Mouse (Mus musculus): Measurements from ENCODE around the gene Sh3bp5. TPM values are rescaled to one million over a fixed set of nuclear protein-coding genes. Genes with fewer than 3 reads are reported as not detected.

Gene Sh3bp5
- polyA plus RNA-seq, 2 experiments: 22.2 to 49.1 TPM

- no peak overlapping the region for H3K4me3 ChIP-seq (replicated peaks; ENCODE audit: low read length)
- ATAC-seq (ENCODE audit: low FRiP score, low read depth) (no peak), DNase-seq (ENCODE audit: low spot score) (no peak)
- WGBS: 88% methylated on average over 3 of the region's 3 CpGs
- H3K4me1 ChIP-seq (ENCODE audit: control insufficient read depth, insufficient read depth, low read length): no peaks in the 10 kb centered on the region
- H3K4me2 ChIP-seq (replicated peaks; ENCODE audit: low read depth, low read length, severe bottlenecking): no peak overlapping the region
- no peaks in the 10 kb centered on the region for H3K9me3 ChIP-seq (ENCODE audit: control insufficient read depth, low read length)
- H3K27ac ChIP-seq (replicated peaks; ENCODE audit: low read depth, low read length): no peak overlapping the region
- TF ChIP-seq POLR2A (IDR thresholded peaks at IDR 0.05; ENCODE audit: borderline replicate concordance, extremely low read depth, insufficient read depth, insufficient read length): no peak
- H3K36me3 ChIP-seq (ENCODE audit: control insufficient read depth, insufficient read depth, low read length): no peaks in the 10 kb centered on the region
- no peak overlapping the region for H3K9ac ChIP-seq (ENCODE audit: low read depth, low read length, severe bottlenecking)
- H3K27me3 ChIP-seq (ENCODE audit: control insufficient read depth, insufficient read depth, low read length): no peaks in the 10 kb centered on the region
These were observed 118.1 kb downstream of the Sh3bp5 start for GRCm38 (mm10) chr14:31317754-31318153.

- no peak overlapping the region for H3K4me3 ChIP-seq (replicated peaks; ENCODE audit: low read length)
- no peak overlapping the region for H3K27ac ChIP-seq (replicated peaks; ENCODE audit: low read depth, low read length)
- no peak for TF ChIP-seq POLR2A (IDR thresholded peaks at IDR 0.05; ENCODE audit: borderline replicate concordance, extremely low read depth, insufficient read depth, insufficient read length)
- no peaks in the 10 kb centered on the region for H3K36me3 ChIP-seq (ENCODE audit: control insufficient read depth, insufficient read depth, low read length)
- H3K4me2 ChIP-seq (replicated peaks; ENCODE audit: low read depth, low read length, severe bottlenecking): no peak overlapping the region
- H3K9me3 ChIP-seq (ENCODE audit: control insufficient read depth, low read length): no peaks in the 10 kb centered on the region
- no peaks in the 10 kb centered on the region for H3K27me3 ChIP-seq (ENCODE audit: control insufficient read depth, insufficient read depth, low read length)
- no peak overlapping the region for H3K9ac ChIP-seq (ENCODE audit: low read depth, low read length, severe bottlenecking)
- H3K4me1 ChIP-seq (ENCODE audit: control insufficient read depth, insufficient read depth, low read length): no peaks in the 10 kb centered on the region
- WGBS: 70% methylated on average over 12 of the region's 12 CpGs
- DNase-seq (ENCODE audit: low spot score) (no peak), ATAC-seq (ENCODE audit: low FRiP score, low read depth) (no peak)
These were observed 119.3 kb downstream of the Sh3bp5 start for GRCm38 (mm10) chr14:31316613-31317012.

- no peak overlapping the region for H3K4me2 ChIP-seq (replicated peaks; ENCODE audit: low read depth, low read length, severe bottlenecking)
- no peaks in the 10 kb centered on the region for H3K9me3 ChIP-seq (ENCODE audit: control insufficient read depth, low read length)
- WGBS: 57% methylated on average over 3 of the region's 3 CpGs
- H3K36me3 ChIP-seq (ENCODE audit: control insufficient read depth, insufficient read depth, low read length): no peaks in the 10 kb centered on the region
- no peaks in the 10 kb centered on the region for H3K27me3 ChIP-seq (ENCODE audit: control insufficient read depth, insufficient read depth, low read length)
- no peak for TF ChIP-seq POLR2A (IDR thresholded peaks at IDR 0.05; ENCODE audit: borderline replicate concordance, extremely low read depth, insufficient read depth, insufficient read length)
- DNase-seq (ENCODE audit: low spot score): no peak
- no peak overlapping the region; the same call in 1 of the 2 replicates for H3K27ac ChIP-seq (replicated peaks; ENCODE audit: low read depth, low read length)
- no peak overlapping the region for H3K9ac ChIP-seq (ENCODE audit: low read depth, low read length, severe bottlenecking)
- no peak for ATAC-seq (ENCODE audit: low FRiP score, low read depth)
- no peaks in the 10 kb centered on the region for H3K4me1 ChIP-seq (ENCODE audit: control insufficient read depth, insufficient read depth, low read length)
- H3K4me3 ChIP-seq (replicated peaks; ENCODE audit: low read length): no peak overlapping the region
These were observed 122.7 kb downstream of the Sh3bp5 start for GRCm38 (mm10) chr14:31313192-31313591.

Other genes with a start within 250 kb of the Sh3bp5 start
- 301 and 458 TPM in 2 replicates for gene Tnnc1, start 227.8 kb downstream of the Sh3bp5 start, polyA plus RNA-seq (2012; rRNA removed)
- 374 and 483 TPM in 2 replicates for gene Tnnc1, start 227.8 kb downstream of the Sh3bp5 start, polyA plus RNA-seq (2014; fragmentation: Nextera tagmentation; extraction: Ambion mirVana)
- gene Nisch, start 219.1 kb downstream of the Sh3bp5 start, polyA plus RNA-seq (2012; rRNA removed): 514 and 640 TPM in 2 replicates
- 339 and 378 TPM in 2 replicates for gene Nisch, start 219.1 kb downstream of the Sh3bp5 start, polyA plus RNA-seq (2014; fragmentation: Nextera tagmentation; extraction: Ambion mirVana)
- gene Sema3g, start 218.2 kb downstream of the Sh3bp5 start, polyA plus RNA-seq (2012; rRNA removed): 3.7 and 4.0 TPM in 2 replicates
- gene Sema3g, start 218.2 kb downstream of the Sh3bp5 start, polyA plus RNA-seq (2014; fragmentation: Nextera tagmentation; extraction: Ambion mirVana): 0.25 and 0.29 TPM in 2 replicates
- 9.5 and 10.5 TPM in 2 replicates for gene Phf7, start 184.8 kb downstream of the Sh3bp5 start, polyA plus RNA-seq (2012; rRNA removed)
- 11.8 and 12.3 TPM in 2 replicates for gene Phf7, start 184.8 kb downstream of the Sh3bp5 start, polyA plus RNA-seq (2014; fragmentation: Nextera tagmentation; extraction: Ambion mirVana)
- gene Bap1, start 184.6 kb downstream of the Sh3bp5 start, polyA plus RNA-seq (2012; rRNA removed): 90.1 and 108 TPM in 2 replicates
- gene Bap1, start 184.6 kb downstream of the Sh3bp5 start, polyA plus RNA-seq (2014; fragmentation: Nextera tagmentation; extraction: Ambion mirVana): 71.7 and 76.4 TPM in 2 replicates
- gene Dnah1, start 112.2 kb downstream of the Sh3bp5 start, polyA plus RNA-seq (2012; rRNA removed): 12.1 and 16.6 TPM in 2 replicates
- gene Dnah1, start 112.2 kb downstream of the Sh3bp5 start, polyA plus RNA-seq (2014; fragmentation: Nextera tagmentation; extraction: Ambion mirVana): 5.6 and 7.8 TPM in 2 replicates
- gene Capn7, start 99.4 kb downstream of the Sh3bp5 start, polyA plus RNA-seq (2012; rRNA removed): 37.3 and 44.7 TPM in 2 replicates
- gene Capn7, start 99.4 kb downstream of the Sh3bp5 start, polyA plus RNA-seq (2014; fragmentation: Nextera tagmentation; extraction: Ambion mirVana): 44.1 and 45.6 TPM in 2 replicates
- gene Eaf1, start 58.3 kb upstream of the Sh3bp5 start, polyA plus RNA-seq (2012; rRNA removed): 37.4 and 41.3 TPM in 2 replicates
- gene Eaf1, start 58.3 kb upstream of the Sh3bp5 start, polyA plus RNA-seq (2014; fragmentation: Nextera tagmentation; extraction: Ambion mirVana): 22.6 and 23.3 TPM in 2 replicates
- 26.8 and 31.3 TPM in 2 replicates for gene Mettl6, start 59.0 kb upstream of the Sh3bp5 start, polyA plus RNA-seq (2012; rRNA removed)
- gene Mettl6, start 59.0 kb upstream of the Sh3bp5 start, polyA plus RNA-seq (2014; fragmentation: Nextera tagmentation; extraction: Ambion mirVana): 59.8 and 67.6 TPM in 2 replicates
- 4.3 and 5.1 TPM in 2 replicates for gene Colq, start 155.3 kb upstream of the Sh3bp5 start, polyA plus RNA-seq (2012; rRNA removed)
- gene Colq, start 155.3 kb upstream of the Sh3bp5 start, polyA plus RNA-seq (2014; fragmentation: Nextera tagmentation; extraction: Ambion mirVana): 3.8 and 4.9 TPM in 2 replicates
- not detected in 2 replicates for gene Gm49387, start 204.8 kb upstream of the Sh3bp5 start, polyA plus RNA-seq (2012; rRNA removed)
- gene Gm49387, start 204.8 kb upstream of the Sh3bp5 start, polyA plus RNA-seq (2014; fragmentation: Nextera tagmentation; extraction: Ambion mirVana): 3.0 TPM in 1 of 2 replicates, not detected in the other
- 52.0 and 70.2 TPM in 2 replicates for gene Btd, start 204.9 kb upstream of the Sh3bp5 start, polyA plus RNA-seq (2012; rRNA removed)
- 34.7 and 35.8 TPM in 2 replicates for gene Btd, start 204.9 kb upstream of the Sh3bp5 start, polyA plus RNA-seq (2014; fragmentation: Nextera tagmentation; extraction: Ambion mirVana)
- 14.7 and 18.2 TPM in 2 replicates for gene Hacl1, start 205.2 kb upstream of the Sh3bp5 start, polyA plus RNA-seq (2012; rRNA removed)
- gene Hacl1, start 205.2 kb upstream of the Sh3bp5 start, polyA plus RNA-seq (2014; fragmentation: Nextera tagmentation; extraction: Ambion mirVana): 16.5 and 16.6 TPM in 2 replicates